Mouse (Mus musculus): Measurements from ENCODE around the gene Rho.

Gene Rho

DNA sequence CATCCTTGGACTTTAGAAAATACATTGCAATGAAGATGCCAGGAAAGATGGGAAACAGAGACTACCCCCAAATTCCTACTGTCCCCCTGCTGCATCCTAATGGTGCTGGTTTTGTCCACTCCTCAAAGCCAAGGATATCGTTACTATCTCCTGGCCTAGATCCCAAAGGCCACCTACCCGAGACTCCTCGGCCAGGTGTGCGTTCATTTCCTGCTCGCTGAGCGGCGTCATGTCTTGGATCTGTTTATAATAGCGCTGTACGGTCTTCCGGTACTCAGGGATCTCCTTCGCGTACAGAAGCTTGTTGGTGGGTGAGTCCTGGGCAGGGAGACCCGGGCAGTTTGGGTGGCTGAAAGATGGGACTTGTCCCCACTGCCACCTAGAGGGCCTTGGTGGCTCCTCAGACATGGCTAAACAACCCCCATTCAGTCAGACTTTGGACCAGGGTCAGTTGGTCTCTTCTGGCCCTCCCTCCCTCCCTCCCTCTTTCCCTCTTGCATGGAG is 24.9 kb downstream of the Rho start:
- DNase-seq (ENCODE audit: low read depth, low spot score): no peak

DNA sequence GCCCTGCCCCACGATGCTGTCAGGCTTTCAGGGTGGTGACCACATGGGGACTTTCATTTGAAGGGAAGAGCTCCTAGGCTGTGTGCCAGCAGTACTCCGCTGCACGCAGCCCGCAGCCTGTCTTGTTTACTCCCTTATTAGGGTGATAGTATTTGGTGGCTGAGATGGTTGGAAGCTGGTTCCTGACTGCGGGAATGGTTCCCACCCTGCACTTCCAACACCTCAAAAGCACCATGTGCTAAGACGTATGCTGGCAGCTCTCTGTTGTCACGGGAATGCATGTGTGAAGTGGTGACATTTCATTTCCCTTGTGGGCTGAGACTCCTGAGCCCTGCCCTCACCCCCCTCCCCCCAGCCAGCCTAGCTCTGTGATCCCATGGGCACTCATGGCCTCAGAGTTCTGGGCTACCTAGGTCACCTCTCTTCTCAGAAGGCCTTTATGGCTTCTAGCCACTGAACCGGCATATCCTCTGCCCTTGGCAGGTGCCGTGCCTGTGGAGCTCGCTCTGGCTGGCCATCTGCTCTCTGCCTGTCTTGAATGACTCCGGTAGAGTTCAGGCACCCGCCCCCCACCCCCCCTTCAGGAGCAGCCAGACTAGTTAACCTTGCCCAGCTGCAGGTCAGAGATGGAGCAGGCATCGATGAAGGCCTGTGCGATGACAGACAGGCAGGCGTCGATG is 25.5 kb downstream of the Rho start:
- no peak for DNase-seq (ENCODE audit: low read depth, low spot score)

DNA sequence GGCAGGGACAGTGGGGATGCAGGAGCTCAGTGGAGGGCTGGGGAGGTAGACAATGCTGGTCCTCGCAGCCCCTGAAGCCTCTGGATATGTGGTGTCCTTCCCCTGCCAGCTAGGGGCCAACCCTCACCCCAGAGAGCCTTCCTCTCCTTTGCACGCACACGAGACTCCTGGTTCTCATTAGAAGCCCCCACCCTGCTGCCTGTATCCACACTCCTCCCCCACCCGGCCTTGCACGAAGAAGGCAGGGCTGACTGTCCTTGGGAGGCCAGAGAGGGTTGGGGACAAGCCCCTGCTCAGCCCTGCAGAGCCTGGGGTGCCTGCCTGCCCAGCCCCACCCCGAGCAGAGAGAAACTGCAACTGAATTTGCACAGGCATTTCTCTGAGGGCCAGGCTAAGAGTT is 26.1 kb downstream of the Rho start:
- DNase-seq (ENCODE audit: low read depth, low spot score): no peak

DNA sequence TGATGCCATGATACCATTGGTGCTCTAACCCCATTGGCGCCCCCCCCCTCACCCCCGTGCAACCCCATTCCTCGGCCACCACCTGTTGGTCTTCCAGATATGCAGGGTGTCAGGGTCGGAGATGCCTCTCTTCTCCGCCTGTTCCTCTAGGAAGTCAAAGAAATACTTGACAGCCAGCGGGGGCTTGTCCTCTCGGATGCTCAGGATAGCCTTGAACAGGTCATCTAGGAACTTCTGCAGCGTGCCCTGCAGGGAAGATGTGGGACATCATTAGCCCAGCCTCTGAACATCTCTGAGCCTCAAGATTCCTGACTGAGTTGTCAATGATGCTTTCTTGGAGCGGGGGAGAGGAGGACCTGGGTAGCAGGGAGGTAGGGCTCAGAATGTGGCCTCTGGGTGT is 26.9 kb downstream of the Rho start:
- no peak for DNase-seq (ENCODE audit: low read depth, low spot score)

DNA sequence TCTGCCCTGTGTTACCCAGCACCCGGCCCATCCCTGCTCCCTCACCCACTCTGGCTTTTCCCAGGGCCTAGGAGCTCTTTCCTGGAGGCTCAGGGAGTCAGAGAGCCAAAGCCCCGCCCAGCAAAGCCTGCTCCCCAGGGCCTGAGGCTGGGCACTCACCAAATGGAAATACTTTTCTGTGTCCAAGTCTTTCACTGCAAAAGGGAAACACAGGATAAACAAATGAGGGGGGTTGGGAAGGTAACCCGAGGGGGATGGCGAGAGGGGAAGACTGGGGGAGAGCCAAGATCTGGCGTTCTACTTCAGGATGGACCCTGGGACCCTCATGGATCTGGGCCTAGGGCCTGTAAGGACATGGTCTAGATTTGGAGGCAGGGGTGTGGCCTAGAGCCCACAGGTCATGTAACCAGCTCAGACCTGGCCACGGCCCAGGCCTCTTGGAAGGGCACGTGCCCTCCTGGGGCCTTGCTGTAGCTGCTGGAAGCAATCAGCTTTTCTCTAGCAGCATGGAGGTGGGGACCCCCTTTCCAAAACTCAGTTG is 27.7 kb downstream of the Rho start:
- peak; percentile 73 for DNase-seq (ENCODE audit: low read depth, low spot score)

DNA sequence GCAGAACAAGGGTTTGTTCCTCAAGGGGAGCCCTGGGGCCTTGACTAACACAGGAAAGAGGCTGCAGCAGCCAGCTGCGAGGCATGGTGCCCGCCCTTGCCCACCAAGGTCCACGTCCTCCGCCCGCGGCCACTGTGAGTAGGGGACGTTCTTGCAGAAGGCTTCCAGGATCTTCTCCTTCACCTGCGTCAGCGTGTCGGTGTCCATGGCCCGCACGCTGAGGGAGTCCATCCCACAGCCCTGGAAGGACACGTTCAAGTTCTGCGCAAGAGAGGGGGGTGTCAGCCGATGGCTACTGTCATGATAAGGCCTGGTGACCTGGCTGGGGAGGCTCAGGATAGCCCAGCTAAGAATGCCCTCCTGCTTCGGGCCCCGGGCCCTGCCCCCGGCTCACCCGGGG is 28.8 kb downstream of the Rho start:
- DNase-seq (ENCODE audit: low read depth, low spot score): no peak

DNA sequence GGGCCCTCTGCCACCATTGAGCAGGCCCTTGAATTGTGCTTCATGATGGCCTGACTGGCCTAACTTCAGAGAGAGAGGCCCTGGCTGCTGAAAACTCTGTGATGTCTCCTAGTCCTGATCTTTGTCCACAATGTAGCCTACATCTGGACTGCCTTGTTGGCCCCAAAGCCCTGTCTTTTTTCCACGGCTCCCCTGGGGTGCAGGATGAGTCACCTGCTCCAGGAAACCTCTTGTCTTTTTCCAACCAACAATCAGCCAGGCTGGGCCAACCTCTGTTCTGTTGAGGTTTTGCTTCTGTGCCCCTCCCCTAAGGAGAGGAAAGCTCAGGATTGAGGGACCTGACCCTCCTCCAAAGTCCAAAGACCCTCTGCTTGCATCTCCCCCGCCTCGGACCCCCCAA is 30.2 kb downstream of the Rho start:
- DNase-seq (ENCODE audit: low read depth, low spot score): peak; percentile 83

DNA sequence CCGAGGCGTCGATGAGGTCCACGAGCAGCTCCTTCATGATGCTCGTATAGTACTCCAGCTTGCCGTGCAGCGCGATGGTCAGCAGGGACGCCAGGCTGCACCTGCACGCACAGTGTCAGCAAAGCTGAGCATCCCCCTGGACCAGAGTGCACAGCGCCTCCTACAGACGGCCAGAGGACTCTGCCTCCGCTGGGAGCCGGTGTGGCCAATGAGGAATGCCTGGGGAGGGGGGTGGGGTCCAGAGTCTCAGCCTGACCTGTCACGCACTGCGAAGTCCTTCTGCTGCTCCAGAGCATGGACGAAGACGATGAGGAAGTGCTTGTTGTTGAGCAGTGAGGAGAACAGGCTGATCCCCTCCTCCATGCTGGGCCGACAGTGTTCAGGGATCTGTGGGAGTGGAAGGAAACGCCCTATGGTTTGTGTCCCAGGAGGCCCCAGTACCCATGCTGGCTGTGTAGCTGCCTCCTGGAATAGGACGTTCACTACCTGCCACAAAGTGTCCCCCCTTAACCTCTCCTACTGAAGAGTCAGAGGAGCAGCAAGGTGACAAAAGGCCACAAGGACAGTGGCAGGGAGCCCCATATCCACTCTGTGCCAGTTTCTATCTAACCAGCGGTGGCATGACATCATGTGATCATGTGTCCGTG is 31.0 kb downstream of the Rho start:
- DNase-seq (ENCODE audit: low read depth, low spot score): no peak

DNA sequence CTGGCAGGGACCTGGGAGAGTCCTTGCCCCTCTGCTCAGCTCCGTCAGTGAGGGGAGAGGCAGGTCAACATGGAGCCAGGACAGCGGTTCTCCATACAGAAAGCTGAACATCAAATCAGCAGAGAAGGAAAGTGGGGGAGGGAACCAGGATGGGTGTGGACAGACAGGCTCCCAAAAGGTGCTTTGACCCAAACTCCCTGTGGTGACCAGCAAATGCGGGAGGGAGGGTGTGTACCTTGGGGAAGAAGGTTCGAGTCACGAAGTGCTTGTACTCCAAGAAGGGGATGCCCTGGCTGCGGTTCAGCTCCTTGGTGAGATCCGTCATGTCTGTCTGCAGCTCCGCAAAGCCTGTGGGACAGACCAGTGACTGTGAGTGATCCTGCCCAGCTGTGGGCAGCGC is 32.1 kb downstream of the Rho start:
- no peak for DNase-seq (ENCODE audit: low read depth, low spot score)

DNA sequence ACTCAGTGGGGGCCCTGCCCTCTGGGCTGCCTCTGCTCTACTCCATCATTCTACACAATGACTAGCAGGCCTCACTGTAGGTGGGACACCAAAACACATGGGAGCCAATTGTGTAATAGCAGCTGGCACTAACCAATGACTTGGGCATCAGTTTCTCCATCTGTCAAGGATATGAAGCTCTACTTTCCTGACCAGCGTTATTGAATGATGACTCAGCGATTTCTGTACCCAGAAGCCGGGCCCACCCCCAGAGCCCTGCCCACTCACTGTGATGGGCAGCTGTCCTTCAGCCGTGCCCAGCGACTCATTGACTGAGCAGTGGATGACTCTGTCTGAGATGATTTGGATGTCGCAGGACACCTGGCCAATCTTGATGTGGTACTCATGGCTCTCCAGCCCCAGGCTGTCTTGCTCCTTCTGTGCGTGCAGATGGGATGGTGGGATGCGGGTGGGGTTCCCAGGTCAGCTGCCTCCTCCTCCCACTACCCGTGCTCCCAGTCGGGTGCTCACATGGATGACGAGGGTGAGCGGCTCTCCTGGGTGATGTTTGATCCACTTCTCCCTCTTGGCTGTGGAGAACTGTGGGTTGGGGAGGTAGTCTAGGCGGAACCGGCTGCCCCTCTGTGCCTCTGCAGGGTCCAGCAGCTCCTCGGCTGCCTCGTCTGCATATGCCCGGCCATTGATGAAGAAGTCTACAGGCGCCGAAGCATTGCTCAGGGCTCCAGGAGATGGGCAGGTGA is 34.8 kb downstream of the Rho start:
- DNase-seq (ENCODE audit: low read depth, low spot score): no peak

DNA sequence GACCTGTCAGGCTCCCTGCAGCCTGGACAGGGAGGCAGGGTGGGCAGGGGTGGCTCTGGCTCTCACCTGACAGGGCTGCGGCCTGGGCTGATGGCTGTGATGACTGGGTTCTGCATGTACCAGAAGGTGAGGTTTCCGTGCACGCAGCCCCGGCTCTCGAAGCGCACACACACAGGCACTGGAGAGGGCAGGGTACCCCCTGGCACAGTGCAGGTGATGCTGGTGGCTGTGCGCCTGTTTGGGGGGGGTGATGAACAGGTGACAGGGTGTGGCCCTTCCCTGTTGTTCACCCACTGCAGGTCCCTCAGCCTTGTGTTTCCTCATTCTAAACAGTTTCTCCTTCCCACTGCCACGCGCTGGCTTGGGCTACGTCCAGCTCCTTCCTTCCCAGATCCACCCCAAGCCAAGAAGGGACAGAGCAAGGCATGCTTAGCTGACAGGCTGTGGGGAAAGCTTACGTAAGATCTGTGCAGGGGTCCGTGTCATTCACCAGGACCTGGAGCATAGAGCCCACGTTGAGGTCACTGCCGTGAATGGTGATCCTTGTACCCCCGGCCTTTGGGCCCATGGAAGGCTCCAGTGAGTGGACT is 35.8 kb downstream of the Rho start:
- no peak for DNase-seq (ENCODE audit: low read depth, low spot score)

DNA sequence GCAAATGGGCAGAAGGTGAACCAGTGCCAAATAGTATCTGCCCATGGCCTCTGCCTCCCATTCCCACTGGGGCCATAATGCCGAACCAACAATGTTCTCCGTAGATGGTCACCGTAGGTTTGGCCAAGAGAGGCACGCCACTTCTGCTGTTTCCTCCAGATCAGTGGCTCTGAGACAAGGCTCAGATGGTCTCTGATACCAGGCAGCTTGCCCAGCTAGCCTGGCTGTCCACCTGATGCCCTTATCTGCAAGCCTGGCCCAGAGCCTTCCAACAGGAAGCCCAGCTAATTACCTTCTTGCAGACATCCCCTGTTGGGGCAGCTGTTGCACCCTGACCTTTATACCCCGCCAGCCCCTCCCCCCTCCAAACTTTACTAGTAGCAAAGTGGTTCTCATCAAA is 36.5 kb downstream of the Rho start:
- DNase-seq (ENCODE audit: low read depth, low spot score): no peak

DNA sequence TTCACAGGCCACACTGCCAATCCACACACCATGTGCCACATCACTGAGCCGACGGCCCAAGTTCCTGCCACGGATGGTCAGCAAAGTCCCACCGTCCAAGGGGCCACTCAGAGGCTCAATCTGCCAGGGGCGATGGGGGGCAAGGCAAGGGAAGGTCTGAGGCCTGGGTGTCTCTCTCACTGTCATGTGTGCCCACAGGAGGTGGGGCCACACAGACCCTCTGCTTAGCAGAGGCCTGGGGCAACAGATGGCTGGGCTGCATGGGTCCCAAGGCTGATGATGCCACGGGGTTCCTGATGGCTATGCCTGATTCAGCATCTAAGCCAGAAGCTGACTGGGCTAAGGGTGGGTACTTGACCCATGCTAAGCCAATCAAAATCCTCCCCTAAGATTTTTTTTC is 37.2 kb downstream of the Rho start:
- no peak for DNase-seq (ENCODE audit: low read depth, low spot score)

DNA sequence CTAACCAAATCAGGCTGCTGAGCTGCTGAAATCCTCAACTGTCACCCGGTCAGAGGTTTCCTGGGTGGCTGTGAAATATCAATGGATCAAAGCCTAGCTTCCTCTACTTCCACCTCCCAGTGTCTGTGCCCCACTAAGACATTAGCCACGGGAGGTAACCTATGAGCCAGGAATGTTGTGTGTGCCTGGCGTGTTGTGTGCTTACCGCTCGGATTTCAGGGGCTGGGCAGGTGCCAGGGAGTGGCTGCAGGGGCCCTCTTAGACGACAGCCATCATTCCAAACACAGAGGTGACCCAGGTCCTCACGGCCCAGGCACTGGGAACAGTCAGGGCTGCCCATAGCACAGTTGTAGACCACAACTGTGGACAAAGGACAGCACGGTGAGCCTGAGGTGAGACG is 37.6 kb downstream of the Rho start:
- no peak for DNase-seq (ENCODE audit: low read depth, low spot score)

DNA sequence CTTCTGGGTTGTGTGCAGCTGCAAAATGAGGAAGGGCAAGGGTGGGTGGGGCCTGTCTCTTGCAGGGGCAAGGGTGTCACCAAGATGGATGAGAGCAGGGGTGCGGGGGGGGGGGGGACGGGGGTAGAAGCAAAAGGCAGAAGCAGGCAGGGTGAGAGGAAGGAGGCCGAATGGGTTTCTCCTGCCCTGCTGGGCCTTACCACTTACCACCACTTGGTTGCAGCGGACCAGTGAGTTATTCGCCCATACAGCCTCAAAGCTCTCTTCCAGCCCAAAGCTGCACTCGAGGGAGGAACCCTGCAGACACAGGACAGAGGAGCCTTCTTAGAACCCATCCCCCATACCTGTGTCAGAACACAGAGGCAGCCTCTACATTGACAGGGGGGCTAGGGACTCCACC is 38.4 kb downstream of the Rho start:
- DNase-seq (ENCODE audit: low read depth, low spot score): no peak

DNA sequence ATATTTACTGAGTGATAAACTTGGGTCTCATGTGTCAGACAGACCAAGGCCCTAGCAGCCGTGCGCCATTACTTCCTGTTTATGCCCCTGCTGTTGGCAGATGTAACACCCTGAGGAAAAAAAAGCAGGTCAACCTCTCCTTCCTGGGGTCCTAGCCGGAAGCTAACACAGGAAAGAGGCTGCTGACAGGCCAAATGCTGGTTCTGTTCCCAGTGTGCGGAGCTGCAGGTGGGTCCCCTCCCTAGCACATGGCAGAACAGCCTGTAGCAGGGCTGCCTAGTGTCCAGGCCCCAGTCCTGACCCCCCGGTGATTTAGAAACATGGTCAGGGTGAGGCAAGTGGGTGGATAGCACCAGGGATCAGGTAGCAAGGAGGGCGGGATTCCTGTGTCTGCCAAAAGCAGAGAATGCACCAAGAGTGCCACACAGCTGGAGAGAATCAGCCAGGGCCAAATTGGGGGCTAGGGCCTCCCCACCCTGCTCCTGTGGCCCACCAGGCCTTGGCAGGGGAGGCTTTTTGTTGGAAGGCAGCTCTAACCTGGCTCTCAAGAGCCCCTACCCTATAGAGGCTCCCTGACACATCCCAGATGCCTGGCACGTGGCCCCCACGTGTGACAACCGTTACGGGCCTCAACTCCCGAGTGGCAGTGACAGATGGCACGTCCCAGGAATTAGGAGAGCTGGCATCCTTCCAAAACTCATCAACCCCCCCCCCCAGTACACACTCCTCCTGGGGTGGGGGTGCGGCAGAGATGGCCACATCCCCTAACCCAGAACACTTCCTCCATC is 39.9 kb downstream of the Rho start:
- no peak for DNase-seq (ENCODE audit: low read depth, low spot score)

DNA sequence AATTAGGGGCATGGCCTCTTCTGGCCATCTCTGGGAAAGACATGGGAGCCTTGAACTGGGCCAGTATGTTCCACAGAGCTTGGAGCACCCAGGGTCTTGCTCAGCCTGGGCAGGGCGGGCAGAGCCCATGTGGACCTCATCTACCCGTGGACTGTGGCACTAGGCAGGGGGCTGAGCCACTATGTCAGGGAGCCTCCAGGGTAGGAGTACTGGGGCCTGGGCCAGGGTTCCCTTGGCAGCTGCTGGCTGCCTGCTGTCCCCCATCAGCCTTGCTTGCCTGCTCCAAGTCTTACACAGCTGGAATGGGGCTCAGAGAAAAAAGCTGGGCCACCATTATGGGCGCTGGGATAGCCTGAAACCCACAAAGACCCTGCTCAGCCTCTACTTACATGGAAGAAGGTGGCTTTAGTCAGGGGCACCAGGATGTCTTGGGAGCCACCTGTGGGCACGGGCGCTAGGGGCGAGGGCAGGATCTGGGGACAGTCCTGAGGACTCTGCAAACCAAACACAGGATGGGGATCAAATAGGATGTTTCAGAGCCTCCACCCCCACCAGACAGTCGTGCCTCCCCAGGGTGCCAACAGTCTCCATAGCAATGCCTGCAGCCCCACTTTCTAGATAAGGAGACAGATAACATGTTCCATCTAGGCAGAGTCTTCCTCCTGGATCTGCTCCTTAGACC is 40.7 kb downstream of the Rho start:
- no peak for DNase-seq (ENCODE audit: low read depth, low spot score)

DNA sequence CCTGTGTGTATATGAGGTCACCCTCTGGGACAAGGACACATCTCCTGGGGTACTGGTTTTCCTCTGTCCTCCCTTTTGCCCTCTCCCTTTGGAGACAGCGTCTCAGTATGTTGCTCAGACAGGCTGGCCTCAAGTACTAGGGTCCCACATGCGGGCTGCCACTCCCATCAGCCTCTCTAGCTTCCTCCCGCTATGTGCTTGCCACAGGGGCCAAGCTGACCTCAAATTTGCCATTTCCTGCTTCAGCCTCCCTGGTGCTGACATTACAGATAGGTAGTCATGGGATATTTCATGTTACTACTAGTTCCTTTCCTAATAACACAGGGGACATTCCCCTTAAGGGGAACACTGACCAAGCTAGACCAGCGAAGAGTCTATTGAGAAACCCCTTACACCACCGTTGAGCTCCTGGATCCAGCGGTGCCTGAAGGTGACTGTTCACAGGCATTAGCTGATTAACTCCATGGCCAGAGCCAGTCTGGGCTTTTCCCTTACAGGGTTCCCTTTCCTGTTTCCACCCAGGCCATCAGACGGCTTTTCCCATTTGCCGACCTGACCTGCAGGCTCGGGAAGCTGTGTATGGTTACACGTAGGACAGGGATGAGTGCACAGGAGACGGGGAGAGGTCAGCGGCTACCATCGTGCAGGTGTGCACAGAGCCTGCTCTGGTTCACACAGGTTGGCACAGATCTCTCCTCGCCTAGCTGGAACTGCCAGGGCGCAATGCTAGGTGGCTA is 41.8 kb downstream of the Rho start:
- DNase-seq (ENCODE audit: low read depth, low spot score): no peak

DNA sequence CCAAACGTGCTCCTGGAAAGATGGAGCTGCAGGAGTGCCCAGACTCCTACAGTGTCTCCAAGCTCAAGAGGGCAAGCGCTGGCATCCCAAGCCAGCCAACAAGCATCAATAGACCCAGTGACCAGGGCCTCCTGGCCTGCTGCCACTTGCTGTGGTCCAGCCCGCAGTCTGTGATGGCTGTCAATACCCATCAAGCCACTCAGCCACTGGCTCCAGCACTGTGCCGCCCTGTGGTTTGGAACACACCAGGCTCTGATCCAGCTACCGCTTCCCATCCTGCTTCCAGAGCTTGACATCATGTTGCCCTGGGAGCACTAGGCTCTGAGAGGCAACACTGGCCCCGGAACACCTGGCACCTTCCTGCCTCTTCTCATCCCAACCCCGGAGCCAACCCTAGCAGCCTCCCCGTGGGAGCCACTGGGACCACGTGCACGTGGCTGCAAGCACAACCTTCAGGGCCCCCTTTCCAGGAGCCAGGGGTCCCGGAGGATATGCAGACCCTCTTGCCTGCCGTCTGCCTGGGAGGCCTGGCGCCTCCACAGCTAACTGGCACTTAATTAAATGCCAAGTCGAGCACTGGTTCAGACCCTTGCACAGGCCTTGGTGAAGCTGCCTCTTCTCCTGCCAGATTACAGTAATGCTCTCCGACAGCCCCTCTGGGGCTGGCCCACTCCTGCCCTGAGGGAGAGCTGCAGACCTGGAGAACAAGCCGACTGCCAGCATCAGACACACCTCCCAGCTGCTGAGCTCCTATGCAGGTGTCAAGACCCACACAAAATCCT is 42.5 kb downstream of the Rho start:
- peak; percentile 33 for DNase-seq (ENCODE audit: low read depth, low spot score)

Measured in 3T3-L1 (cell line).